Mouse (Mus musculus) ES-E14 (cell line): ENCODE measurements around the gene Slc27a4.

ENCODE experiments used
- CHD2 ChIP-seq: IDR thresholded peaks from 2 replicates; pipeline ENCODE4 v1.6.1; 2014; ENCODE audit warnings: mild to moderate bottlenecking, low read depth, low read length, inconsistent platforms
- HCFC1 ChIP-seq: IDR thresholded peaks from 2 replicates; pipeline ENCODE4 v1.6.1; 2012; ENCODE audit warnings: low read length, inconsistent platforms, borderline replicate concordance; ENCODE audit not compliant: insufficient read depth
- ZNF384 ChIP-seq: IDR thresholded peaks from 2 replicates; pipeline ENCODE4 v1.6.1; 2012; ENCODE audit warnings: low read depth, low read length, inconsistent platforms

DNA sequence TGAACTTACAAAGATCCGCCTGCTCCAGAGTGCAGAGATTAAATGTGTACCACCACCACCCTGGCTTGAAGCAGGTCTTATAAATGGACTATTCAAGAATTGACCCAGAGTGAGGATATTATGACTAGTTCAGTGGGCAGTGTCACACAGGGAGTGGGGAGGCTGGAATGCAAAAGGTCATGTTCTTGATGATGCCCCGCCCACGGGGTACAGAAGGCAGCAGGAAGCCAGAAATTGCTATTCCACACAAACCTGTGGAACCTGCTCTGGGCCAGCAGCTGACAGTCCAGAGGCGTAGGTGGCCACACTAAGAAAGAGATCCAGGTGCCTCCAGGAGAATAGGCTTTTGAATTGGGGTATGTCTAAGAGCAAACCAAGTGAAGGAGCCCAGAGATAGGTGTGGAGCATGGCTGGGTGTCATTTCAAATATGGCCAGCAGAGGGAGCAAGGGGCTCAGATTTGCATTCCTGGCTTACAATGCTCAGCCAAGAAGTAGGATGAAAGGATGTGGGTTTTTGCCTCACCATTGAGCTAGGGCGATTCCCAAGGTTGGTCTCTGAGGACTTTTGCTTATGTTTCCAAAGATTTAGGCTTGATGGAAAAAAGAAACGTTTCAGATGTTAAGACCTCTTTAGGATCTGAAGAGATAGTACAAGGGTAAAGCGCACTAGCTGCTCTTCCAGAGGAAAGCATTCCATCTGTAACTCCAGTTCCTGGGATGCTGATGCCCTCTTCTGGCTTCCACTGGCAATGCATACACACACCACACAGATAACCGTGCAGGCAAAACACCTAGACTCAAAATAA, 15.2 kb downstream of the Slc27a4 start:
- no peak for TF ChIP-seq CHD2
- no peak for TF ChIP-seq ZNF384
- TF ChIP-seq HCFC1: no peak
